Mouse (Mus musculus): ENCODE data around the gene Slc38a6. TPM values are rescaled to one million over a fixed set of nuclear protein-coding genes. Genes with fewer than 3 reads are reported as not detected.

Gene Slc38a6
- polyA plus RNA-seq, 1 experiment from 2014 or later = 10.1 TPM

GRCm38 (mm10) chr12:73327381-73327780 is 40.8 kb downstream of the Slc38a6 start:
- H3K9me3 ChIP-seq = no peaks in the 10 kb centered on the region
- no peaks in the 10 kb centered on the region for H3K36me3 ChIP-seq
- H3K27ac ChIP-seq = no peak overlapping the region
- H3K27me3 ChIP-seq (ENCODE audit: insufficient read depth, poor library complexity, severe bottlenecking) = no peaks in the 10 kb centered on the region
- 71% methylated on average over 3 of the region's 3 CpGs for WGBS
- peaks cover 24% of the 10 kb centered on the region for H3K4me1 ChIP-seq (replicated peaks)
- DNase-seq (ENCODE audit: low spot score) = no peak
- no peak overlapping the region for H3K4me3 ChIP-seq

GRCm38 (mm10) chr12:73328448-73329167 is 42.0 kb downstream of the Slc38a6 start:
- WGBS = 83% methylated on average over 4 of the region's 4 CpGs
- no peaks in the 10 kb centered on the region for H3K36me3 ChIP-seq
- H3K27ac ChIP-seq = no peak overlapping the region
- no peaks in the 10 kb centered on the region for H3K27me3 ChIP-seq (ENCODE audit: insufficient read depth, poor library complexity, severe bottlenecking)
- H3K9me3 ChIP-seq = no peaks in the 10 kb centered on the region
- DNase-seq (ENCODE audit: low spot score) = no peak
- peaks cover 15% of the 10 kb centered on the region for H3K4me1 ChIP-seq (replicated peaks)
- H3K4me3 ChIP-seq = no peak overlapping the region

GRCm38 (mm10) chr12:73330236-73330635 is 43.7 kb downstream of the Slc38a6 start:
- H3K36me3 ChIP-seq = no peaks in the 10 kb centered on the region
- no peaks in the 10 kb centered on the region for H3K27me3 ChIP-seq (ENCODE audit: insufficient read depth, poor library complexity, severe bottlenecking)
- H3K27ac ChIP-seq = no peak overlapping the region
- H3K4me1 ChIP-seq (replicated peaks) = peaks cover 19% of the 10 kb centered on the region
- no peak overlapping the region for H3K4me3 ChIP-seq
- H3K9me3 ChIP-seq = no peaks in the 10 kb centered on the region
- no peak for DNase-seq (ENCODE audit: low spot score)
- WGBS = 75% methylated on average over 7 of the region's 7 CpGs

GRCm38 (mm10) chr12:73332701-73333100 is 46.1 kb downstream of the Slc38a6 start:
- Histone ChIP-seq H3K9me3 (no peaks in the 10 kb centered on the region), H3K36me3 (no peaks in the 10 kb centered on the region), H3K27ac (no peak overlapping the region), H3K27me3 (ENCODE audit: insufficient read depth, poor library complexity, severe bottlenecking) (no peaks in the 10 kb centered on the region), H3K4me3 (no peak overlapping the region), H3K4me1 (replicated peaks) (peaks cover 11% of the 10 kb centered on the region)
- no peak for DNase-seq (ENCODE audit: low spot score)
- WGBS = 75% methylated on average over 4 of the region's 4 CpGs

GRCm38 (mm10) chr12:73334051-73334551 is 47.5 kb downstream of the Slc38a6 start:
- Histone ChIP-seq H3K4me1 (replicated peaks) (peaks cover 11% of the 10 kb centered on the region), H3K9me3 (no peaks in the 10 kb centered on the region), H3K36me3 (no peaks in the 10 kb centered on the region), H3K27ac (0 out of 2 replicates have a peak overlapping the region, but pooled peaks have one; percentile 3), H3K4me3 (no peak overlapping the region), H3K27me3 (ENCODE audit: insufficient read depth, poor library complexity, severe bottlenecking) (no peaks in the 10 kb centered on the region)
- no peak for DNase-seq (ENCODE audit: low spot score)
- 72% methylated on average over 8 of the region's 8 CpGs for WGBS

GRCm38 (mm10) chr12:73337127-73337526 is 50.5 kb downstream of the Slc38a6 start:
- Histone ChIP-seq H3K4me3 (no peak overlapping the region), H3K9me3 (no peaks in the 10 kb centered on the region), H3K27ac (no peak overlapping the region), H3K27me3 (ENCODE audit: insufficient read depth, poor library complexity, severe bottlenecking) (no peaks in the 10 kb centered on the region), H3K36me3 (no peaks in the 10 kb centered on the region), H3K4me1 (replicated peaks) (peaks cover 32% of the 10 kb centered on the region)
- DNase-seq (ENCODE audit: low spot score) = no peak
- 90% methylated on average over 7 of the region's 7 CpGs for WGBS

- H3K4me1 ChIP-seq (replicated peaks) = peaks cover 32% of the 10 kb centered on the region
- H3K27ac ChIP-seq = peak overlapping the region; percentile 70
- peak; percentile 48 for DNase-seq (ENCODE audit: low spot score)
- WGBS = 9% methylated on average over 8 of the region's 8 CpGs
- no peaks in the 10 kb centered on the region for H3K27me3 ChIP-seq (ENCODE audit: insufficient read depth, poor library complexity, severe bottlenecking)
- H3K4me3 ChIP-seq = no peak overlapping the region
- no peaks in the 10 kb centered on the region for H3K9me3 ChIP-seq
- peaks cover 13% of the 10 kb centered on the region for H3K36me3 ChIP-seq
These were observed 54.2 kb downstream of the Slc38a6 start for GRCm38 (mm10) chr12:73340642-73341293.

- no peaks in the 10 kb centered on the region for H3K9me3 ChIP-seq
- peaks cover 14% of the 10 kb centered on the region for H3K36me3 ChIP-seq
- H3K27ac ChIP-seq = peak overlapping the region; percentile 76
- peaks cover 32% of the 10 kb centered on the region for H3K4me1 ChIP-seq (replicated peaks)
- no peak for DNase-seq (ENCODE audit: low spot score)
- no peaks in the 10 kb centered on the region for H3K27me3 ChIP-seq (ENCODE audit: insufficient read depth, poor library complexity, severe bottlenecking)
- no peak overlapping the region for H3K4me3 ChIP-seq
- WGBS = 51% methylated on average over 14 of the region's 14 CpGs
These were observed 55.4 kb downstream of the Slc38a6 start for GRCm38 (mm10) chr12:73341703-73342663.

GRCm38 (mm10) chr12:73344300-73344699 is 57.7 kb downstream of the Slc38a6 start:
- peaks cover 14% of the 10 kb centered on the region for H3K36me3 ChIP-seq
- no peaks in the 10 kb centered on the region for H3K27me3 ChIP-seq (ENCODE audit: insufficient read depth, poor library complexity, severe bottlenecking)
- DNase-seq (ENCODE audit: low spot score) = no peak
- H3K4me3 ChIP-seq = no peak overlapping the region
- H3K9me3 ChIP-seq = no peaks in the 10 kb centered on the region
- H3K4me1 ChIP-seq (replicated peaks) = peaks cover 30% of the 10 kb centered on the region
- 98% methylated on average over 4 of the region's 4 CpGs for WGBS
- no peak overlapping the region for H3K27ac ChIP-seq

- peaks cover 23% of the 10 kb centered on the region for H3K4me1 ChIP-seq (replicated peaks)
- 58% methylated on average over 12 of the region's 12 CpGs for WGBS
- H3K36me3 ChIP-seq = peaks cover 14% of the 10 kb centered on the region
- no peaks in the 10 kb centered on the region for H3K9me3 ChIP-seq
- H3K27ac ChIP-seq = no peak overlapping the region
- H3K27me3 ChIP-seq (ENCODE audit: insufficient read depth, poor library complexity, severe bottlenecking) = no peaks in the 10 kb centered on the region
- no peak for DNase-seq (ENCODE audit: low spot score)
- no peak overlapping the region for H3K4me3 ChIP-seq
These were observed 58.6 kb downstream of the Slc38a6 start for GRCm38 (mm10) chr12:73345157-73345556.

GRCm38 (mm10) chr12:73347202-73347601 is 60.6 kb downstream of the Slc38a6 start:
- H3K4me1 ChIP-seq (replicated peaks) = peaks cover 19% of the 10 kb centered on the region
- DNase-seq (ENCODE audit: low spot score) = no peak
- WGBS = 82% methylated on average over 7 of the region's 7 CpGs

GRCm38 (mm10) chr12:73350466-73350865 is 63.9 kb downstream of the Slc38a6 start:
- peaks cover 22% of the 10 kb centered on the region for H3K4me1 ChIP-seq (replicated peaks)
- no peaks in the 10 kb centered on the region for H3K9me3 ChIP-seq
- 69% methylated on average over 7 of the region's 7 CpGs for WGBS
- H3K27me3 ChIP-seq (ENCODE audit: insufficient read depth, poor library complexity, severe bottlenecking) = no peaks in the 10 kb centered on the region
- no peak overlapping the region for H3K4me3 ChIP-seq
- 0 out of 2 replicates have a peak, but pooled peaks cover 4% of the 10 kb centered on the region for H3K36me3 ChIP-seq
- no peak for DNase-seq (ENCODE audit: low spot score)
- no peak overlapping the region for H3K27ac ChIP-seq

More at GRCm38 (mm10) chr12:73347202-73347601, 60.6 kb downstream of the Slc38a6 start:
- peaks cover 14% of the 10 kb centered on the region for H3K36me3 ChIP-seq
- no peak overlapping the region for H3K4me3 ChIP-seq
- H3K9me3 ChIP-seq = no peaks in the 10 kb centered on the region
- no peaks in the 10 kb centered on the region for H3K27me3 ChIP-seq (ENCODE audit: insufficient read depth, poor library complexity, severe bottlenecking)
- H3K27ac ChIP-seq = no peak overlapping the region
